Mouse (Mus musculus): ENCODE results near the gene Ces2b. TPM values are rescaled to one million over a fixed set of nuclear protein-coding genes. Genes with fewer than 3 reads are reported as not detected.
"Not testable (repeated sequence)": the region's sequence is repeated elsewhere in the genome, so short reads cannot be mapped to it uniquely, and the experiment has no call there.

The Ces2b gene
- polyA plus RNA-seq, 1 experiment from 2014 or later, result 0.10 TPM

- no peak for ATAC-seq (ENCODE audit: low FRiP score, low read depth)
- Histone ChIP-seq H3K36me3 (no peaks in the 10 kb centered on the region), H3K4me3 (no peak overlapping the region), H3K4me1 (no peaks in the 10 kb centered on the region), H3K9me3 (no peaks in the 10 kb centered on the region), H3K4me2 (replicated peaks) (no peak overlapping the region), H3K27ac (replicated peaks) (no peak overlapping the region), H3K27me3 (no peaks in the 10 kb centered on the region), H3K9ac (replicated peaks) (no peak overlapping the region)
- WGBS, result 80% methylated on average over 4 of the region's 4 CpGs
Observed at GRCm38 (mm10) chr8:104847741-104848462, 16.5 kb downstream of the Ces2b start.

DNA sequence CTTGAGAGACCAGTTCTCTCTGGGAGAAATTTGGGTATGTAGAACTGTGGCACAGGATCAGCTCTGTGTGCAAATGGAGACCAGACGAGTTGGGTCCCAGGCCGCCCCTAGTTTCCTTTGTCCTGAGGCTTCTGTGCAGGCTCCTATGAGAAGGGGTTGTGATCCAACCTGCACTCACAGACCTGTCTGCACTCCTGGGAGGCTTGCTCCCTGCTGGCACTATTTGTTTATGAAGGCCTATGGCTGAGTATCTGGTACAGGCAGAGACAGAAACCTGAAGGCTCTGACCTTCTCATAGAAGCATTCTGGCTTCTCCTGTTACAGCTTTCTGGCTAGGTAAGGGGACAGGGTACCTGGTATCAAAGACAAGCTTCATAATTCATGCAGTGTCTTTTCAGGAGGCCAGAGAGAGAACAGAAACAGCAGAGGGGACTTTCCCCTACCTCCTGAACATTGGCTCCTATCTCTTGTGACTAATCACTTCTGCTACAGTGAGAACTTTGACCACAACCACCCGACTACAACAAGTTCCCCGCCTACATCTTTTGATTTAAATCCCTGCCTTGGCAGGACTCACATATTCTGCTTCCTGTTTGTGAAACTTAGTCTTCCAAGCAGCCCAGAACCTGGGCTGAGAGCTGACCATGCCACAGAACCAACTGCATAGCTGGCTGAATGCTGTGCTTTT, 35.6 kb downstream of the Ces2b start:
- H3K4me3 ChIP-seq; ATAC-seq (ENCODE audit: low FRiP score, low read depth); H3K9me3 ChIP-seq; H3K27me3 ChIP-seq; H3K9ac ChIP-seq (replicated peaks); H3K27ac ChIP-seq (replicated peaks); H3K4me1 ChIP-seq; H3K4me2 ChIP-seq (replicated peaks); H3K36me3 ChIP-seq: not testable (repeated sequence)
- WGBS, result no CpG with 5 or more reads among the region's 4 CpGs

- no CpG with 5 or more reads among the region's 2 CpGs for WGBS
- not testable (repeated sequence) for H3K4me2 ChIP-seq (replicated peaks); H3K27me3 ChIP-seq; H3K4me1 ChIP-seq; H3K9me3 ChIP-seq; H3K9ac ChIP-seq (replicated peaks); ATAC-seq (ENCODE audit: low FRiP score, low read depth); H3K27ac ChIP-seq (replicated peaks); H3K4me3 ChIP-seq; H3K36me3 ChIP-seq
Observed at GRCm38 (mm10) chr8:104868876-104869275, 37.5 kb downstream of the Ces2b start.

DNA sequence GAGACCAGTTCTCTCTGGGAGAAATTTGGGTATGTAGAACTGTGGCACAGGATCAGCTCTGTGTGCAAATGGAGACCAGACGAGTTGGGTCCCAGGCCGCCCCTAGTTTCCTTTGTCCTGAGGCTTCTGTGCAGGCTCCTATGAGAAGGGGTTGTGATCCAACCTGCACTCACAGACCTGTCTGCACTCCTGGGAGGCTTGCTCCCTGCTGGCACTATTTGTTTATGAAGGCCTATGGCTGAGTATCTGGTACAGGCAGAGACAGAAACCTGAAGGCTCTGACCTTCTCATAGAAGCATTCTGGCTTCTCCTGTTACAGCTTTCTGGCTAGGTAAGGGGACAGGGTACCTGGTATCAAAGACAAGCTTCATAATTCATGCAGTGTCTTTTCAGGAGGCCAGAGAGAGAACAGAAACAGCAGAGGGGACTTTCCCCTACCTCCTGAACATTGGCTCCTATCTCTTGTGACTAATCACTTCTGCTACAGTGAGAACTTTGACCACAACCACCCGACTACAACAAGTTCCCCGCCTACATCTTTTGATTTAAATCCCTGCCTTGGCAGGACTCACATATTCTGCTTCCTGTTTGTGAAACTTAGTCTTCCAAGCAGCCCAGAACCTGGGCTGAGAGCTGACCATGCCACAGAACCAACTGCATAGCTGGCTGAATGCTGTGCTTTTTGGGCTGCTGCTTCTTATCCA, 55.0 kb downstream of the Ces2b start:
- not testable (repeated sequence) for H3K4me1 ChIP-seq; ATAC-seq (ENCODE audit: low FRiP score, low read depth); H3K4me2 ChIP-seq (replicated peaks); H3K4me3 ChIP-seq; H3K9ac ChIP-seq (replicated peaks); H3K27me3 ChIP-seq; H3K9me3 ChIP-seq; H3K36me3 ChIP-seq; H3K27ac ChIP-seq (replicated peaks)
- no CpG with 5 or more reads among the region's 4 CpGs for WGBS

Other genes with a start within 250 kb of the Ces2b start
- gene Pdp2, start 240.1 kb upstream of the Ces2b start, polyA plus RNA-seq (2016; fragmentation: Nextera tagmentation; extraction: Ambion mirVana), result 14.7 and 15.8 TPM in 2 replicates
- gene Cdh16, start 207.2 kb upstream of the Ces2b start, polyA plus RNA-seq (2016; fragmentation: Nextera tagmentation; extraction: Ambion mirVana), result not detected in 2 replicates
- 1.9 and 2.8 TPM in 2 replicates for gene Rrad, start 200.2 kb upstream of the Ces2b start, polyA plus RNA-seq (2016; fragmentation: Nextera tagmentation; extraction: Ambion mirVana)
- gene Ciao2b, start 189.6 kb upstream of the Ces2b start, polyA plus RNA-seq (2016; fragmentation: Nextera tagmentation; extraction: Ambion mirVana), result 107 and 108 TPM in 2 replicates
- gene Ces2a, start 97.6 kb upstream of the Ces2b start, polyA plus RNA-seq (2016; fragmentation: Nextera tagmentation; extraction: Ambion mirVana), result not detected in 2 replicates
- not detected in 2 replicates for gene Ces2c, start 15.5 kb downstream of the Ces2b start, polyA plus RNA-seq (2016; fragmentation: Nextera tagmentation; extraction: Ambion mirVana)
- not detected in 2 replicates for gene Ces2e, start 94.7 kb downstream of the Ces2b start, polyA plus RNA-seq (2016; fragmentation: Nextera tagmentation; extraction: Ambion mirVana)
- not detected in 2 replicates for gene Ces2f, start 115.8 kb downstream of the Ces2b start, polyA plus RNA-seq (2016; fragmentation: Nextera tagmentation; extraction: Ambion mirVana)
- not detected in 2 replicates for gene Ces2g, start 130.1 kb downstream of the Ces2b start, polyA plus RNA-seq (2016; fragmentation: Nextera tagmentation; extraction: Ambion mirVana)
- not detected in 2 replicates for gene Ces2h, start 169.3 kb downstream of the Ces2b start, polyA plus RNA-seq (2016; fragmentation: Nextera tagmentation; extraction: Ambion mirVana)
- gene Ces3a, start 217.0 kb downstream of the Ces2b start, polyA plus RNA-seq (2016; fragmentation: Nextera tagmentation; extraction: Ambion mirVana), result not detected in 2 replicates

All from midbrain, embryonic 12.5 days (tissue).